Mouse (Mus musculus) bone marrow macrophage, adult 2 months (primary cell): ENCODE results near the gene Gm20388. TPM values are rescaled to one million over a fixed set of nuclear protein-coding genes. Genes with fewer than 3 reads are reported as not detected.

Source experiments
- H3K27ac ChIP-seq: 2 replicates; pipeline ENCODE4 v1.5.1; 2012; ENCODE audit warnings: low read depth, low read length; ENCODE audit not compliant: insufficient read depth
- H3K4me1 ChIP-seq: 2 replicates; pipeline ENCODE4 v1.6.1; 2012; ENCODE audit warnings: low read length; ENCODE audit not compliant: control insufficient read depth, insufficient read depth
- H3K4me3 ChIP-seq: 2 replicates; pipeline ENCODE4 v1.5.1; 2012; ENCODE audit warnings: mild to moderate bottlenecking, low read length, moderate library complexity; ENCODE audit not compliant: insufficient read depth
- CTCF ChIP-seq: IDR thresholded peaks from 2 replicates; pipeline ENCODE4 v1.5.1; 2012; ENCODE audit warnings: low read depth, mild to moderate bottlenecking, low read length, moderate library complexity
- POLR2A ChIP-seq: IDR thresholded peaks from 2 replicates; pipeline ENCODE4 v1.6.1; 2012; ENCODE audit warnings: mild to moderate bottlenecking, low read depth, low read length, borderline replicate concordance
- polyA plus RNA-seq: library from polyadenylated mRNA; stranded (reverse); fragments of >200 nt; gene quantifications from 2 replicates; pipeline ENCODE4 v1.2.4, GENCODE M21; 2012; ENCODE audit not compliant: missing spikeins, insufficient read depth, insufficient read length

Gm20388 gene
- polyA plus RNA-seq, 1 experiment = 32.7 TPM

DNA sequence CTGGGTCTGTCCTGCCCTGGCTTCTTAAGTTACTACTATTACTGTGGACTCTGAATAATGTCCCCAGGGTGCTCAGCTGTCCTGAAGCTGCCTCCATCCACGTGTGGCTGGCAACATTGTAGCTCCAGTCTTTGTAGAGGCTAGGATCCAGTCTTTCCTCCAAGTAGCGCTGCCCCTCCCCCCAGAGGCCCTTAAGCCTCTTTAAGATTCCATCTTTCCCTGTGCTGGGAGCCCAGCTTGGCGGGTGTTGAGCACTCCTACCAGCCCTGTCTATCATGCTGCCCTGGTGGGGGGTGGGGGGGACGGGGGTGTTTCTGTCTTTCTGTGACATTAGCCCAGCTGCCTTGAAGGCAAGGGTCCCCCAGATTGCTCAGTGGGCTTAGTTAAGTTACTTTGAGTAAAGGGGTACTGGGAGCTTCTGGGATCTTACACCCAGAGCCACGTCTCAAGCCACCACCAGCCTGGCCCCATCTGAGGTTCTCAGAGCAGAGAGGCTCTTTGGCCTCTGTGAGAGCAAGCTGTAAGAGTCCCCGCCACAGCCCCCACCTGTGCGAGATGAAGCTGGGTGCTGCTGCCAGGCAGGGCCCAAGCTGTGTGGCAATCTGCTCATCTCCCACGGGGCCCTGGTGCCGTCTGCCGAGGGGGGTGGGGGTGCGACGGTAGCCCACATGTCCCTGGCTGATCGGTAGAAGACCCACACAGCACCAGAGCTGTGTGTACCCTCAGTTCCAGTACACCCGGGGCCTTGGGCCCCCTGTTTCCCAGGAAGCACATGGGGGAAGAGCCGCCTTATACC, 646.7 kb downstream of the Gm20388 start:
- no peak overlapping the region for H3K4me3 ChIP-seq
- peaks cover 23% of the 10 kb centered on the region for H3K4me1 ChIP-seq
- TF ChIP-seq CTCF (no peak), POLR2A (no peak)
- H3K27ac ChIP-seq = no peak overlapping the region

DNA sequence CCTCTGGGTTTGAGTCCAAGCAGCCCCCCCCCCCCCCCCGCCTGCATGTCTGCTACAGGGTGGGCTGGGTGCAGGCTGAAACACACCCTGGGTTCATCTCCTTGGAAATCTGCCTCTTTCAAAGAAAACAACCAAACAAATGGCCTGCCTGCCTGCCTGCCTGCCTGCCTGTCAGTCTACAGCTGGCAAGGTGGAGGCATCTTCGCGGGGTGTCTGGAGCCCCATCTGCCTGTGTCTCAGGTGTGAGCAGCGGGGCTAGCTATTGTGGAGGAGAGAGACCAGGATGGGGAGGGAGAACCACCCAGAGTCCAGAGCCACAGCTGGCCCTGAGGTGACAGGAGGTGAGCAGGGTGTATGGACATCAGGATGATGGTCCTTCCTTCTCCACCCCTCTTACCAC, 647.5 kb downstream of the Gm20388 start:
- Histone ChIP-seq H3K27ac (no peak overlapping the region), H3K4me3 (no peak overlapping the region), H3K4me1 (peaks cover 30% of the 10 kb centered on the region)
- TF ChIP-seq POLR2A (no peak), CTCF (no peak)

DNA sequence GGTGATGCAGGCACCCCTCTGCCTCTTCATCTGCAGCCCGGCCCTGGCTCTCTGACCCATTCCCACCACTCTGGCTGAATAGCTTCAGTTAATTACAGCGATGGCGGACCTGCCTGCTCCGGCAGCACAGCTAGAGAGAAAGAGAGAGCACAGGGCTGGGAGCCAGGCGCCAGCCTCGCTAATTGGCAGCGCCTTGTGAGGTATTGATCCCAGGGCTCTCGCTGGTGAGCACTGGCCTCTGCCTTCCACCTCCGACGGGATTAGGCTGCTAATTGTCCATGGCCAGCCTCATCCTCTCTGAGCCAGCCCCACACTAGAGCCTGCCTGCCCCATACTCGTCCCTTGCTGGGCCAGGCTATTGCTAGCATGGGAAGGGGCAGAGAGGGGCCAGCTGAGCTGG, 649.0 kb downstream of the Gm20388 start:
- H3K27ac ChIP-seq = no peak overlapping the region
- TF ChIP-seq CTCF (no peak), POLR2A (no peak)
- H3K4me3 ChIP-seq = no peak overlapping the region
- H3K4me1 ChIP-seq = peaks cover 38% of the 10 kb centered on the region

DNA sequence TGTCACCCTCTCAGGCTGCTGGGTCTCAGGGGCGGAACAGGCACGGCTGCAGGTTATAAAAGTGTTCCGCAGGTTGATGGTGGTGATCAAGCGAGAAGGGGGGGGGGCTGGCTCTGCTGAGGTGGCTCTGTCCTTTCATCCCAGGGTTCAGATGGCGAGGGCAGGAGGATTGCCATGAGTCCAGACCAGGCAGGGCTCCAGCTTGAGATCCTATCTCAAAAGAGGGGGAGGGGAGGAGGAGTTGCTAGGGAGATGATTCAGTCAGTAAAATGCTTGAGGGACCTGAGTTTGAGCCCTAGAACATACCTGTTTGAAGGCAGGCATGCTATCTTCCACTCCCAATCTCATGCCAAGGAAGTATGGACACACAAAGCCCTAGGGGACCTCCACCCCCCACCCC, 649.9 kb downstream of the Gm20388 start:
- Histone ChIP-seq H3K27ac (no peak overlapping the region), H3K4me1 (peaks cover 47% of the 10 kb centered on the region), H3K4me3 (no peak overlapping the region)
- TF ChIP-seq POLR2A (no peak), CTCF (no peak)

DNA sequence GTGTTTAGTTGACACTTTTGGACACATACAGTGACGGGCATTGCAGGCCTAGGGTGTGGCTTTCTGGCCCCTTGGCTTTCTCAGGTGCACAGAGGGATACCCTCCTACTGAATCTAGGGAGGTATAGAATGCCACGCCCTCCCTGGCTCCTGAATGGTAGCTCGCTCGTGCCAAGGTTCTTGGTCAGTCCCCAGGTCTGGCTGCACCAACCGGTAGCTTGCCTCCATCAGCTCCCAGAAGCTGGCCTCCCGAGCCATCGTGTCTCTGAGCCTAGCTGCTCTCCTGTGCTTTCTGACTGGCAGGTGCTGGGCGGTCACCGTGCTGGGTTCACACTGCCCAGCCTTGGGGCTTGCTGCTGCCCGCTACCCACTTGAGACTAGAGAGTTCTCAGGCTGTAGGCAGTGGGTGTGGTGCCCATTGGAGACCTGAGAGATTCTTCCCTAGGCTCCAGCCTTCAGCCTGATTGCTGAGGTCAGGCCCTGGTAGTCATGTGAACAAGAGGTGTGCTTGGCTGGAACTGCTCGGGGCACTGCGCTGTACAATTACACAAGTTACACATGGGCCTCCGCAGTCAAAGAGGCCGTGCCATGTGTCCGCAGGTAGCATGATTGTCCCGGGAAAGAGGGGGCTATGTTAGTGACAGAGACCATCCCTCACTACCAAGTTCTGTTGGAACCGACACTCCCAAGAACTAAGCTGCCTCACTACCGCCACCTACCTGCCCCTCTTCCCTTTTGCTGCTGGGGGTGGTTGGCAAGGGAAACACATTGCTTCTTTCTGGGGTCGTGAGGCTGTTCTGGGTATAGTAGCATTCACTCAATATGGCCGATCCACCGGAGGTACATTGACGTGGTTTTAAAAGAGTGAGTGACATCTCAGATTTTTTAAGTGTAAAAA, 651.1 kb downstream of the Gm20388 start:
- Histone ChIP-seq H3K4me1 (peaks cover 51% of the 10 kb centered on the region), H3K27ac (no peak overlapping the region), H3K4me3 (no peak overlapping the region)
- TF ChIP-seq POLR2A = no peak
- TF ChIP-seq CTCF = peak; percentile 66

DNA sequence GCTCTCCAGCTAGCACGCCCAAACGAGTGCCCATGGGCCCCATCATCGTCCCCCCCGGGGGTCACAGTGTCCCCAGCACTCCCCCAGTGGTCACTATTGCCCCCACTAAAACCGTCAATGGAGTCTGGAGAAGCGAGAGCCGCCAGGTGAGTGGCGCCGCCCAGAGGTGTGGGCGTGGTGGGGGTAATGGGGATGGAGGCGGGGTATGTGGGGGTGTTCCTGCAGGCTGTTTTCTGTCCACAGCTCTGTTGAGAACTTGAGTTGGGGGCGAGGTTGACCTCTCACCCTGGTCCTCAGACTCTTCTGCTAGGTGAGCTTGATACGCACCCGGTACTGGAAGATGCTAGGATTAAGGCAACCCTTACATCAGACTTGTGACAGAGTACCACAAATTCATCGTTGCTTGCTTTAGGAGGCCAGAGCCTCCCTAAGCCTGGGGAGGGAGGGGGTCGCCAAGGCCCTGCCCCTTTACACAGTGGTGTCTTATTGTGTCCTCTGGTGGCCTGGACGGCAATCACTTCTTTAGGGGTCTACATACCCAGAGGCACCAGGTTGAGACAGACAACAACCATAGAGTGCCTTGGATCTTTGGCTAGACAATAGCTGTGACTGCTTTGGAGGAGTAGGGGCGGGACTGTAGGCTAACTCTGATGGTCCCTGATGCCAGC, 652.2 kb downstream of the Gm20388 start:
- Histone ChIP-seq H3K4me3 (no peak overlapping the region), H3K4me1 (peaks cover 51% of the 10 kb centered on the region), H3K27ac (peak overlapping the region; percentile 88)

DNA sequence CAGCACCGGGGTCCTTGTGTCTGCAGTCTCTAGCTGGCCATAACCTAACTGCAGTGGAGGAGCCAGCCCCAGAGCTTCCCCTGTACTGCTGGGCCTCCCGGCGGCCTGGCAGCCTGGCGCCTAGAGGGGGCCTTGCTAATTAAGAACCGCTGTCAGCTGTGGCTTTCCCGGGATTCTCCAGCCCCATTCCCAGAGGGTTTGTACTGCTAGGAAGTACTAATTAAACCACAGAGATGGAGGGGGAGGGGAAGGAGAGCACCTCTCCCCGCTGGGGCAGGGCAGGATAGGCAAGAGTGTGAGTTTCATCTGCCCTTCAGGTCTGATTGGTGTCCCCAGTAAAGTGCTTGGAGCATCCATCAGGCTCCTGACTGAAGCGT, 652.7 kb downstream of the Gm20388 start:
- H3K4me1 ChIP-seq = peaks cover 49% of the 10 kb centered on the region
- TF ChIP-seq POLR2A (no peak), CTCF (no peak)
- H3K4me3 ChIP-seq = no peak overlapping the region
- H3K27ac ChIP-seq = peak overlapping the region; percentile 88

More for the DNA sequence above, 652.2 kb downstream of the Gm20388 start:
- no peak for TF ChIP-seq POLR2A
- TF ChIP-seq CTCF = no peak

DNA sequence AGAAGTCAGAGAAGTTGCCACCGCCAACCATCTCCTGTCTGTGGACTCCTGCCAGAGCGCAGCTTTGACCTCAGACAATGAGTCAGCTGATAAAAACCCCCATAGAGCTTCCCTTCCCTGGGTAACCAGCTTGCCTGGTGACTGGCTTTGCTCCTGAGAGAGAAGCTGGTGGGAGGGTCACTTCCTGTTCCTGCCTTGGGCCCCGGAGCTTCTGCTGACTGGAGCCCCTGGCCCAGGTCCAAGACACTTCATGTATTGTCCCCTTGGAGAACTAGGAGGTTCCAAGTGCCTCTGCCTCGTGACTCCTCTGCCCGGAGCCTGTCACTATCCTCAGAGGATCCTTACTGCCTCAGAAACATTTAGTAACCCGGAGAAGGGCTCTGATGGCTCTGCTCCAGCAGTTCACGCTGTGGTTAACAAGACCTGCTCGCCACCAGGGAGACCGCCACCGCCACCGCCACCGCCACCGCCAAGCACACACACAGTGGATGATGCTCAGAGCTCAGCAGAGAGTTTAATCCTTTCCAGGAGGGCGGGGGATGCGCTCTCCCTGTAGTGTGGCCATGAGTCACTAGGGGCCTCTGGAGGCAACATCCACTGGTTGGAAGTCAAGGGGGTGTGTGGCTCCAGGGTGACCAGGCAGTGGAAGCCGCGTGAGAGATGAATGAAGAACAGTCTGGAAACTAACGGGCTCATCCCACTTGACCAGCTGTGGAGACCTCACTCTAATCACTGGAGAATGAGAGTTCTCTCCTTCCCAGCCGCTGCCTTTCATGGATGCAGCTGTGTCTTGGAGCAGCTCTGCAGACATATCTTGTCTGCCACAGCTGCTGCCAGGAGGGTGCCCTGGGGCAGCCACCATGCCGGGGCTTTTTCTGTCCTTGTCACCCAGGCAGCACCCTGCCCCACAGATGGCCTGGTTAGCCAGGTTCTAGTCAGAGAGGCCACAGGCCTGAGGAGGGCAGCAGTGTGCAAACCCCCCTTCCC, 653.5 kb downstream of the Gm20388 start:
- H3K4me1 ChIP-seq = peaks cover 44% of the 10 kb centered on the region

More for the DNA sequence above, 653.5 kb downstream of the Gm20388 start:
- TF ChIP-seq CTCF (no peak), POLR2A (no peak)
- Histone ChIP-seq H3K27ac (peak overlapping the region; percentile 96), H3K4me3 (peak overlapping the region; percentile 46)
